Mouse (Mus musculus): ENCODE results near the gene Olfr1391. TPM values are rescaled to one million over a fixed set of nuclear protein-coding genes. Genes with fewer than 3 reads are reported as not detected.
"Not testable (repeated sequence)": the region's sequence is repeated elsewhere in the genome, so short reads cannot be mapped to it uniquely, and the experiment has no call there.

Olfr1391 gene
- not detected in 2 replicates for polyA plus RNA-seq (2014; fragmentation: Nextera tagmentation; extraction: Ambion mirVana)

DNA sequence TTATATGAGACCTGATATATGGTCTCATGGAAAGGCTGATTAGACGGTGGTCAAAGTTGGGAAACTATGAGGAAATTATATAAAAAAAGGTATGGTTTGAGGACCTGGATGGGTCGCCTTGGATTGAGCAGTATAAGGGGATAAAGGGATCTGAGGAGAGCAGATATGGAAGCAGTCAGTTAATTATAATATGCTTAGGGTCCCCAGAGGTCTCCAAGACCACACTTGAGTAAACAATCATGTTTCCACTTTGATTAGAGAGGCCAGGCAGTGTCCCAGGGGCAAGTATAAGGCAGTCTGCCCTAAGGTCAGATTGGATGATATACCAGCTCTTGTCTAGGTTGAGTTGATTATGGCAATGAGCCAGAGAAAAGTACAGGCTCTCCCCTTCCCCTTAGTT is at the start of gene Olfr1391:
TSS of gene Olfr1391 (plus strand) at position 301 of the 400 bp plus-strand sequence.
- Histone ChIP-seq H3K27ac (replicated peaks; ENCODE audit: low read depth, low read length) (no peak within 1 kb of the TSS), H3K27me3 (ENCODE audit: control insufficient read depth, insufficient read depth, low read length) (no peaks in the 10 kb centered on the region), H3K9ac (replicated peaks; ENCODE audit: low read length) (no peak within 1 kb of the TSS), H3K4me1 (ENCODE audit: control insufficient read depth, insufficient read depth, low read length) (no peaks in the 10 kb centered on the region), H3K4me3 (ENCODE audit: low read depth, low read length) (no peak within 1 kb of the TSS), H3K9me3 (replicated peaks; ENCODE audit: control insufficient read depth, low read length) (no peaks in the 10 kb centered on the region), H3K4me2 (ENCODE audit: low read depth, low read length) (no peak within 1 kb of the TSS), H3K36me3 (replicated peaks; ENCODE audit: control insufficient read depth, insufficient read depth, low read depth, low read length) (no peaks in the 10 kb centered on the region)
- 68% methylated on average over 2 of the region's 2 CpGs for WGBS
- DNase-seq (ENCODE audit: low spot score) (no peak), ATAC-seq (replicated peaks; ENCODE audit: insufficient number of reproducible peaks, low FRiP score, low TSS enrichment, low read depth) (no peak)

DNA sequence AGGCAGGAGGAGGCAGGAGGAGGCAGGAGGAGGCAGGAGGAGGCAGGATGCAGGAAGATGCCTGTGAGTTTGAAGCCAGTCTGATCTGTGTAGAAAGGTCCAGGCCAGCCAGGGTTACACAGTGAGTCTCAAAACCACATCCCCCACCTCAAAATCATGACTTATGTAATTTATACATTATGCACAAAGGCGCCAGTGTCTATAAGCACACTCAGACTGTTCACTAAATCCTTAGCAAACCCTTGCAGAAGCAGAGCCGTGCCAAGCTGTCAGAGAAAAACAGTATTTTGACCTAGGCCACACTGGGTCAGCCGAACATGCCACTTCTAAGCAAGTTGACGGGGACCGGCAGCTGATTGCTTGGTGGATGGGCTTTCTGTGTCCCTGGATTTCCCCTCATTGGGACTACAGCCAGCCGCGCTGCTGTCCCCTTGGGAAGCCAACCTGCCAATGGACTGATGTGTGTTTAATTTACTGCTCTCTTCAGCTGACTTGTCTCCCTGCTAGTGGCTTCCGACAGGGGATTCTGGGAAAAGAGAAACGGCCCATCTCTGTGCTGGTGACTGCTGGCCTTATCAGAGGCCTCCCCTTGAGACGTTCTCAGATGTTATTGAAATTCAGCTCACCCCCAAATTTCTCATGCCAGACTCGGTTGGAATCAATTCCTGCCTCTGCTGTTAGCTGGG is 48.6 kb upstream of the Olfr1391 start:
- H3K36me3 ChIP-seq (replicated peaks; ENCODE audit: control insufficient read depth, insufficient read depth, low read depth, low read length), result no peaks in the 10 kb centered on the region
- H3K4me2 ChIP-seq (ENCODE audit: low read depth, low read length), result no peak overlapping the region
- no peaks in the 10 kb centered on the region for H3K27me3 ChIP-seq (ENCODE audit: control insufficient read depth, insufficient read depth, low read length)
- H3K9me3 ChIP-seq (replicated peaks; ENCODE audit: control insufficient read depth, low read length), result no peaks in the 10 kb centered on the region
- H3K9ac ChIP-seq (replicated peaks; ENCODE audit: low read length), result no peak overlapping the region
- no peak for DNase-seq (ENCODE audit: low spot score)
- H3K4me1 ChIP-seq (ENCODE audit: control insufficient read depth, insufficient read depth, low read length), result no peaks in the 10 kb centered on the region
- no peak for ATAC-seq (replicated peaks; ENCODE audit: insufficient number of reproducible peaks, low FRiP score, low TSS enrichment, low read depth)
- no peak overlapping the region for H3K27ac ChIP-seq (replicated peaks; ENCODE audit: low read depth, low read length)
- 71% methylated on average over 11 of the region's 11 CpGs for WGBS
- no peak overlapping the region for H3K4me3 ChIP-seq (ENCODE audit: low read depth, low read length)

DNA sequence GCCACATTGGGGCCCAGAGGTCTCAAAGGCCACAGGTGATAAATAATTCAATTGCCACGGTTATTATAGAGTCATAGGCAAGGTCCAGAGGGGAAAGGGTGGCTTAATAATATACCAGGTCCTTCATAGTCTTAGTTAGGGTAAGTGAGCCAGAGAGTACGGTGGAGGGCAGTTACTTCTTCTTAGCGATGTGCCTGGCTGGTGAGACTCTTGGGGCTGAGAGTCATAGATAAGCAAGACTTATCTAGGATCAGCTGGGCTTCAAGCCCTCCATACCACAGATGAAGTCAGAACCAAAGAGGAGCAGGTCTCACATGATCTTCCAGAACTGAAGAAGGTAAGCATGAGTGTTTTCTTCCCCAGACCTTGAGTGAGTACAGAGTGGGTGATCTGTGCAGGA is 44.3 kb upstream of the Olfr1391 start, which contains the start of gene Olfr1393:
TSS of gene Olfr1393 (plus strand) at position 83 of the 400 bp plus-strand sequence.
- Histone ChIP-seq H3K9ac (replicated peaks; ENCODE audit: low read length) (no peak within 1 kb of the TSS), H3K4me1 (ENCODE audit: control insufficient read depth, insufficient read depth, low read length) (no peaks in the 10 kb centered on the region), H3K9me3 (replicated peaks; ENCODE audit: control insufficient read depth, low read length) (no peaks in the 10 kb centered on the region), H3K27me3 (ENCODE audit: control insufficient read depth, insufficient read depth, low read length) (no peaks in the 10 kb centered on the region), H3K4me2 (ENCODE audit: low read depth, low read length) (no peak within 1 kb of the TSS), H3K27ac (replicated peaks; ENCODE audit: low read depth, low read length) (no peak within 1 kb of the TSS), H3K4me3 (ENCODE audit: low read depth, low read length) (no peak within 1 kb of the TSS), H3K36me3 (replicated peaks; ENCODE audit: control insufficient read depth, insufficient read depth, low read depth, low read length) (no peaks in the 10 kb centered on the region)
- WGBS, result 83% methylated on average over 3 of the region's 3 CpGs
- DNase-seq (ENCODE audit: low spot score), result no peak
- no peak for ATAC-seq (replicated peaks; ENCODE audit: insufficient number of reproducible peaks, low FRiP score, low TSS enrichment, low read depth)

DNA sequence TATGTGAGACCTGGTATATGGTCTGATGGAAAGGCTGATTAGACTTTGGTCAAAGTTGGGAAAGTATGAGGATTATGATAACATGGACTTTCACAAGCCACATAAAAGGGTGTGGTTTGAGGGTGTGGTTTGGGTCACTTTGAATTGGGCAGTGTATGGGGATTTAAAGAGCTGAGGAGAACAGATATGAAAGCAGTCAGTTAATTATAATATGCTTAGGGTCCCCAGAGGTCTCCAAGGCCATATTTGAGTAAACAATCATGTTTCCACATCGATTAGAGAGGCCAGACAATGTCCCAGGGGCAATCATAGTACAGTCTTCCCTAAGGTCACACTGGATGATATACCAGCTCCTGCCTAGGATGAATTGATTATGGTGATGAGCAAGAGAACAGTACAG is 37.6 kb upstream of the Olfr1391 start, which contains the start of gene Olfr1392:
TSS of gene Olfr1392 (plus strand) at position 301 of the 400 bp plus-strand sequence.
- WGBS, result 67% methylated on average over 1 of the region's 1 CpGs
- H3K9ac ChIP-seq (replicated peaks; ENCODE audit: low read length), result not testable (repeated sequence)

DNA sequence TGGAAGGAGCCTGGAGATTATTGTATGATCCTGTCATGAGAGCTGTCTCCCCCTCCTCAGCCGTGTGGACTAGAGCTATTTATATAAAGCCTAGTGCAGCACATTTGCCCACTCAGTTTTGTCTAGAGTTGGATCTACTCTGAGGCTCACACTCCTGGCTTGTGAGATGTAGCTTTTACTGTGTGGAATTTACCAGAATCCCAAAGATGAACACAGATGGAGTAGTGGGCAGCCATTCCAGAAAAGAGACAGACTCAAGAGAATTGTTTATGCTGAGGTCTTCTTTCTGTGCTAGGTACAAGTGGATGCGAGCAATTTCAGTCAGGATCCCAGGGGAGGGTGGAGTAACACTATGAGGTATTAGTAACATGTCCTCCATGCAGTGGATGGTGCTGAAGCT is 35.3 kb upstream of the Olfr1391 start:
- Histone ChIP-seq H3K4me3 (ENCODE audit: low read depth, low read length) (no peak overlapping the region), H3K9ac (replicated peaks; ENCODE audit: low read length) (no peak overlapping the region), H3K4me2 (ENCODE audit: low read depth, low read length) (no peak overlapping the region), H3K4me1 (ENCODE audit: control insufficient read depth, insufficient read depth, low read length) (no peaks in the 10 kb centered on the region), H3K9me3 (replicated peaks; ENCODE audit: control insufficient read depth, low read length) (no peaks in the 10 kb centered on the region), H3K27me3 (ENCODE audit: control insufficient read depth, insufficient read depth, low read length) (no peaks in the 10 kb centered on the region), H3K36me3 (replicated peaks; ENCODE audit: control insufficient read depth, insufficient read depth, low read depth, low read length) (no peaks in the 10 kb centered on the region), H3K27ac (replicated peaks; ENCODE audit: low read depth, low read length) (no peak overlapping the region)
- 88% methylated on average over 2 of the region's 2 CpGs for WGBS
- no peak for DNase-seq (ENCODE audit: low spot score)
- no peak for ATAC-seq (replicated peaks; ENCODE audit: insufficient number of reproducible peaks, low FRiP score, low TSS enrichment, low read depth)

More for the DNA sequence above, 37.6 kb upstream of the Olfr1391 start, which contains the start of gene Olfr1392:
- not testable (repeated sequence) for H3K36me3 ChIP-seq (replicated peaks; ENCODE audit: control insufficient read depth, insufficient read depth, low read depth, low read length); H3K4me2 ChIP-seq (ENCODE audit: low read depth, low read length); ATAC-seq (replicated peaks; ENCODE audit: insufficient number of reproducible peaks, low FRiP score, low TSS enrichment, low read depth); H3K9me3 ChIP-seq (replicated peaks; ENCODE audit: control insufficient read depth, low read length); H3K27ac ChIP-seq (replicated peaks; ENCODE audit: low read depth, low read length); DNase-seq (ENCODE audit: low spot score); H3K4me3 ChIP-seq (ENCODE audit: low read depth, low read length); H3K27me3 ChIP-seq (ENCODE audit: control insufficient read depth, insufficient read depth, low read length); H3K4me1 ChIP-seq (ENCODE audit: control insufficient read depth, insufficient read depth, low read length)

DNA sequence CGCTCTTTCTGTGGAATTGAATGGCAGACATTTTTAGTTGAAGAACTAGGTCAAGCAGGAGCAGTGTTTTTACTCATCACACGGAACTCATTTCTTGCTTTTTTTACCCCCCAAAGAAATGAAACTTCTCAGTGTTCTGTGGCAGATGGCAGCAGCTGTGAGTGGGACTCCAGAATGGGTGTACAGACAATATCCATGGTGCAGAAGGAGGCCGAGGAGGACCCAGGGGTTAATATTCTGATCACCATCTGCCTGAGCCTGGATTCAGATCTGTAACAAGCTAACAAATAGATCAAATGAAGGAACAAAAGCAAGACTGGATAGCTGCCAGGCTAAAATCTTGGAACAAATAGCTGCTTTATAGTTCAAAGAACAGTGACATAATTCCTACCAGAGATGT is 29.8 kb upstream of the Olfr1391 start:
- no peak overlapping the region for H3K27ac ChIP-seq (replicated peaks; ENCODE audit: low read depth, low read length)
- no peaks in the 10 kb centered on the region for H3K27me3 ChIP-seq (ENCODE audit: control insufficient read depth, insufficient read depth, low read length)
- H3K4me1 ChIP-seq (ENCODE audit: control insufficient read depth, insufficient read depth, low read length), result no peaks in the 10 kb centered on the region
- no peak for ATAC-seq (replicated peaks; ENCODE audit: insufficient number of reproducible peaks, low FRiP score, low TSS enrichment, low read depth)
- no peaks in the 10 kb centered on the region for H3K36me3 ChIP-seq (replicated peaks; ENCODE audit: control insufficient read depth, insufficient read depth, low read depth, low read length)
- H3K4me3 ChIP-seq (ENCODE audit: low read depth, low read length), result no peak overlapping the region
- no peak for DNase-seq (ENCODE audit: low spot score)
- no peak overlapping the region for H3K9ac ChIP-seq (replicated peaks; ENCODE audit: low read length)
- H3K4me2 ChIP-seq (ENCODE audit: low read depth, low read length), result no peak overlapping the region
- H3K9me3 ChIP-seq (replicated peaks; ENCODE audit: control insufficient read depth, low read length), result no peaks in the 10 kb centered on the region
- whole genome bisulfite sequencing, result 81% methylated on average over 3 of the region's 3 CpGs

DNA sequence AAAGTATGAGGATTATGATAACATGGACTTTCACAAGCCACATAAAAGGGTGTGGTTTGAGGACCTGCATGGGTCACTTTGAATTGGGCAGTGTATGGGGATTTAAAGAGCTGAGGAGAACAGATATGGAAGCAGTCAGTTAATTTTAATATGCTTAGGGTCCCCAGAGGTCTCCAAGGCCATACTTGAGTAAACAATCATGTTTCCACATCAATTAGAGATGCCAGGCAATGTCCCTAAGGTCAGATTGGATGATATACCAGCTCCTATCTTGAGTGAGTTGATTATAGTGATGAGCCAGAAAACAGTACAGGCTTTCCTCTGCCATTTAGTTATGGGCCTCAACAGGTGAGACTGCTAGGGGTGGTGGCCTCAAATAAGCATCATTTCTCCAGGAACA is 18.1 kb upstream of the Olfr1391 start, which contains the start of gene Olfr10:
TSS of gene Olfr10 (plus strand) at position 301 of the 400 bp plus-strand sequence.
- Histone ChIP-seq H3K4me3 (ENCODE audit: low read depth, low read length) (no peak within 1 kb of the TSS), H3K9ac (replicated peaks; ENCODE audit: low read length) (no peak within 1 kb of the TSS), H3K27ac (replicated peaks; ENCODE audit: low read depth, low read length) (no peak within 1 kb of the TSS), H3K27me3 (ENCODE audit: control insufficient read depth, insufficient read depth, low read length) (no peaks in the 10 kb centered on the region), H3K4me2 (ENCODE audit: low read depth, low read length) (no peak within 1 kb of the TSS), H3K36me3 (replicated peaks; ENCODE audit: control insufficient read depth, insufficient read depth, low read depth, low read length) (no peaks in the 10 kb centered on the region), H3K9me3 (replicated peaks; ENCODE audit: control insufficient read depth, low read length) (no peaks in the 10 kb centered on the region), H3K4me1 (ENCODE audit: control insufficient read depth, insufficient read depth, low read length) (no peaks in the 10 kb centered on the region)
- ATAC-seq (replicated peaks; ENCODE audit: insufficient number of reproducible peaks, low FRiP score, low TSS enrichment, low read depth) (no peak), DNase-seq (ENCODE audit: low spot score) (no peak)

DNA sequence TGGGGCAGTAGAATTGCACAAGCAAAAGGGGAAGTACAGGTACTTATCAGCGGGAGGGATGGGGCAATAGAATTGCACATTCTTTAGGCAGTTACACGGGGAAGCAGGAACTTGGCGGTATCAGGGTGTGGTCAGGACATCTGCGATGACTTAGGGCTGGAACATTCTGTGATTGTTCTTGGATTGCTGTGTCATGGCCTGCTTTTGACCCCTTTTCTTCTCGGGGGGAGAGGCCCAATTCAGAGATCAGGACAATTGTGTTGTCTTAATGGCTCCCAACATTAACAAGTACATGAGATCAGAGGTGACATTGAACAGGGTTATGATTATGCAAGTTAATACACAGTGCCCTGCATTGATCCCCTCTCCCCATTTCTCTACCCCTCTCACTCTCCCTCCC is 14.0 kb upstream of the Olfr1391 start:
- H3K4me1 ChIP-seq (ENCODE audit: control insufficient read depth, insufficient read depth, low read length); H3K4me3 ChIP-seq (ENCODE audit: low read depth, low read length); H3K27me3 ChIP-seq (ENCODE audit: control insufficient read depth, insufficient read depth, low read length); H3K36me3 ChIP-seq (replicated peaks; ENCODE audit: control insufficient read depth, insufficient read depth, low read depth, low read length); H3K9ac ChIP-seq (replicated peaks; ENCODE audit: low read length); H3K27ac ChIP-seq (replicated peaks; ENCODE audit: low read depth, low read length); H3K9me3 ChIP-seq (replicated peaks; ENCODE audit: control insufficient read depth, low read length); DNase-seq (ENCODE audit: low spot score); H3K4me2 ChIP-seq (ENCODE audit: low read depth, low read length); ATAC-seq (replicated peaks; ENCODE audit: insufficient number of reproducible peaks, low FRiP score, low TSS enrichment, low read depth): not testable (repeated sequence)
- WGBS, result 83% methylated on average over 5 of the region's 5 CpGs
